Mouse (Mus musculus) heart, adult 2 months (tissue): ENCODE measurements at regions not wholly inside any gene's neighbourhood (a gene's known extent, or its start where the extent isn't known, plus 50 kb on each side); places are given as distances from the start of the nearest gene placed in this dataset.
"Not testable (repeated sequence)": the region's sequence is repeated elsewhere in the genome, so short reads cannot be mapped to it uniquely, and the experiment has no call there.

Experiments used
- DNase-seq, 2 experiments: peaks; one replicate each; pipeline ENCODE4 v3.0.0; 2021
- H3K27ac ChIP-seq: fragments of 200-600 bp; 2 replicates; pipeline ENCODE4 v1.8.1; 2022
- H3K27me3 ChIP-seq: fragments of 200-500 bp; 2 replicates; pipeline ENCODE4 v1.6.1; 2012; ENCODE audit warnings: mild to moderate bottlenecking, low read length, inconsistent platforms, mixed read lengths; ENCODE audit not compliant: control insufficient read depth, insufficient read depth
- H3K36me3 ChIP-seq: fragments of 200-500 bp; 2 replicates; pipeline ENCODE4 v1.6.1; 2012; ENCODE audit warnings: low read length, inconsistent platforms; ENCODE audit not compliant: control insufficient read depth, insufficient read depth
- H3K4me1 ChIP-seq: fragments of 200-500 bp; 2 replicates; pipeline ENCODE4 v1.6.1; 2011; ENCODE audit warnings: low read length; ENCODE audit not compliant: control insufficient read depth, insufficient read depth
- H3K4me3 ChIP-seq: fragments of 200-600 bp; 2 replicates; pipeline ENCODE4 v1.8.1; 2022
- H3K79me2 ChIP-seq: fragments of 200-500 bp; replicated peaks from 2 replicates; pipeline ENCODE4 v1.6.1; 2012; ENCODE audit warnings: mild to moderate bottlenecking, inconsistent platforms, low read length, moderate library complexity, mixed read lengths; ENCODE audit not compliant: control insufficient read depth, insufficient read depth
- H3K9ac ChIP-seq: fragments of 200-500 bp; 2 replicates; pipeline ENCODE4 v1.6.1; 2012; ENCODE audit warnings: low read depth, mild to moderate bottlenecking, control low read depth, inconsistent platforms, low read length, mixed read lengths
- CTCF ChIP-seq: fragments of 200-600 bp; IDR thresholded peaks from 2 replicates; pipeline ENCODE4 v1.8.1; 2022; ENCODE audit warnings: antibody characterized with exemption, mild to moderate bottlenecking, moderate library complexity
- EP300 ChIP-seq: fragments of 200-500 bp; IDR thresholded peaks from 2 replicates; pipeline ENCODE4 v1.6.1; 2011; ENCODE audit warnings: low read depth, low read length, control low read depth; ENCODE audit not compliant: insufficient read depth
- POLR2A ChIP-seq: fragments of 200-500 bp; IDR thresholded peaks from 2 replicates; pipeline ENCODE4 v1.6.1; 2011; ENCODE audit warnings: mild to moderate bottlenecking, low read depth, low read length, control low read depth; ENCODE audit not compliant: insufficient read depth
- WGBS: fragments of 180-500 bp; shearing (Covaris S2); methylation state at CpG from one replicate; pipeline ENCODE4 v1.1.7; 2018; 5-methylcytosine and 5-hydroxymethylcytosine counted together
- intact Hi-C: fragments of 180-260 bp; cut with DNase I; formaldehyde crosslinking; loops from one replicate; pipeline ENCODE4 v1.15.1; 2025

DNA sequence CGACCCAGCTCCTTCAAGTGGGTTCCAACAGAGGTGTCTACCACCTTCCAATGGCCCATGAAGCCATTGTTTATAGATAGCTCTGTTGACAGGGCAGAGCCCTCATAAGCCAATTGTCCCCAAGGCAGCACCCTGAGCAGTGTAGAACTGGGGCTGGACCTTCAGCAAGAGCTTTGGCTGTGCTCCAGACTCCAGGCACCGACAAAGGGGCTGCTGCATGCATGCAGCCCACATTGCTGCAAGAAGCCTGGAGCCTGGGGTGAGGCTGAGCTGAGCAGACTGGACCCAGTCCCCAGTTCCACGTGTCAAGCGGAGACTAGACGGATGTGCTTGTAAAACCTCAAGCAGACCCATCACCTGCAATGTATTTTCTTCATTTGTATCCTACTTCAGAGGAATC is 91.9 kb upstream of the Lemd2 start:
- Histone ChIP-seq H3K36me3 (no peaks in the 10 kb centered on the region), H3K27ac (no peak overlapping the region), H3K27me3 (no peaks in the 10 kb centered on the region), H3K9ac (no peak overlapping the region), H3K4me1 (no peaks in the 10 kb centered on the region), H3K4me3 (no peak overlapping the region), H3K79me2 (no peaks in the 10 kb centered on the region)
- no peak for DNase-seq
- 82% methylated on average over 5 of the region's 5 CpGs for WGBS
- TF ChIP-seq POLR2A (no peak), CTCF (no peak), EP300 (no peak)
- intact Hi-C loops, result no loop called here

DNA sequence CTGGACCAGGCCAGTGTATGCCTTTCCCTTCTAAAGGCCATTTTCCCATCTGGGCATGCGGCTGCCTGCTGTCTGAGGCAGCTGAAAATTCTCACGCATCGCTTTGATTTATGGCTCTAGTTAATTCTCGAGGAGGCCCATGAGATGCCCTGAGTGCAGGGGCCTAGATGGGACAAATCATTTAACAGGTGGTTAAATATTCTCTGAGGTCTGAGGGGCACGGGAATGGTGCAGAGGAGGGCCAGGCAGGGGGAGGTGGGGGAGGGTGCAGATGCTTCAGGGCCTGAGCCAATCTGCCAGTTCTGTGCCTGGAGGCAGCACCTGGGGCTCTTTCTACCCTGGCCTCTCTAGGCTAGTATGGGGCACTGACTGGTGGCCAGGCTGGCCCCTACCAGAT is 89.9 kb upstream of the Lemd2 start:
- H3K79me2 ChIP-seq, result no peaks in the 10 kb centered on the region
- 84% methylated on average over 5 of the region's 5 CpGs for WGBS
- no peak overlapping the region for H3K9ac ChIP-seq
- DNase-seq, result no peak
- H3K27ac ChIP-seq, result no peak overlapping the region
- no peaks in the 10 kb centered on the region for H3K36me3 ChIP-seq
- no peak overlapping the region for H3K4me3 ChIP-seq
- no peaks in the 10 kb centered on the region for H3K27me3 ChIP-seq
- H3K4me1 ChIP-seq, result no peaks in the 10 kb centered on the region
- intact Hi-C loops, result no loop called here
- TF ChIP-seq EP300 (no peak), CTCF (no peak), POLR2A (no peak)

DNA sequence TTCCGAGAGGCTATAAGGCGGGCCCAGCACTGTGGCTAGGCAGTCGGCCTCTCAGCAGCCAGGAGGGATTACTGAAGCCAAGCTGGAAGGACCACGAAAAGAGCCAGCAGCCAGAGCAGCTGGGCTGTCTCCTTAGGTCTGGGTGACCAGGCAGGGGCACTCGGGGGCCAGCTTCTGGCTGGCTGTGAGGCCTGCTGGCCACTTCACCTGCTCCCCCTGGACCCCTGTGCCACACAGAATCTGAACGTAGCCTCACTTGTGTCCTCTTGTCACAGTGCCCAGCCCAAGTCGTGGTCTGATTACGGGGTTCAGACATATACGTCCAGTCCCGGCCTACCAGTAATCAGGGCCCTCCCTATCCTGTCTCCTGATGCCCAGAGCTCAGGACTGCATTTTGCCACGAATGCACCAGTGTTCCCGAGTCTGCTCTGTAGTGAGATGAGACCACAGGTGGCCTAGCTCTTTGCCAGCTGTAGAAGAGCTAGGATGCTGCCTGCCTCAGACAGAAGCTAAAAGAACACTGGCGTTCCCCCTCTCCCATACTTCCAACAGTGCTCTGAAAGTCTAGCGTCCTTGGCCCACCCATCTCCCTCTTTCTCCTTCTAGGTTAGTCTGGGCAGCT is 89.4 kb upstream of the Lemd2 start:
- intact Hi-C loops, result no loop called here
- peak in 1 of 2 experiments; percentile 19 for DNase-seq
- no peaks in the 10 kb centered on the region for H3K36me3 ChIP-seq
- TF ChIP-seq POLR2A (no peak), EP300 (no peak), CTCF (no peak)
- H3K4me1 ChIP-seq, result no peaks in the 10 kb centered on the region
- no peak overlapping the region for H3K9ac ChIP-seq
- no peak overlapping the region for H3K4me3 ChIP-seq
- H3K27me3 ChIP-seq, result no peaks in the 10 kb centered on the region
- H3K27ac ChIP-seq, result no peak overlapping the region
- 77% methylated on average over 14 of the region's 14 CpGs for WGBS
- no peaks in the 10 kb centered on the region for H3K79me2 ChIP-seq

DNA sequence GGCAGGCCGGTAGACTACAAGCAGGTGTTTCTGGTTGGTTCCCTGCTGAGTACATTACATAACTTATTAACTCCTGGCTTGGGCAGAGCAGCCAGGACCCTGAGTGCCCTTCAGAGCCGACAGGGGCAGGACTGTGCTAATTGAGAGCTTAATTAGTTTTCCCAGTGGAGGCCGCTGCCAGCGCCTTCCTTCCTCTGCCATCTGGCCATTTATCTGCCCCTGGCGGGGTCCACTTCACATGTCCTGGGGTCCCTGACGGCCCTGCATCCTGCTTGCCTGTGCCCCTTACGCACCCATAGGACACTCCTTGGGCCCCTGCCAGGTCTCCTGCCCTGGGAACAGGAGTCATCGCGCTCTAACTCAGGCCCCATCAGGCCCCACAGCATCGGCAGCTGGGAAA is 87.4 kb upstream of the Lemd2 start:
- intact Hi-C loops, result no loop called here
- Histone ChIP-seq H3K4me3 (no peak overlapping the region), H3K27me3 (no peaks in the 10 kb centered on the region), H3K79me2 (no peaks in the 10 kb centered on the region), H3K36me3 (no peaks in the 10 kb centered on the region), H3K9ac (no peak overlapping the region), H3K27ac (no peak overlapping the region), H3K4me1 (no peaks in the 10 kb centered on the region)
- TF ChIP-seq POLR2A (no peak), EP300 (no peak), CTCF (no peak)
- WGBS, result 84% methylated on average over 10 of the region's 10 CpGs
- peak in 1 of 2 experiments; percentile 20 for DNase-seq

DNA sequence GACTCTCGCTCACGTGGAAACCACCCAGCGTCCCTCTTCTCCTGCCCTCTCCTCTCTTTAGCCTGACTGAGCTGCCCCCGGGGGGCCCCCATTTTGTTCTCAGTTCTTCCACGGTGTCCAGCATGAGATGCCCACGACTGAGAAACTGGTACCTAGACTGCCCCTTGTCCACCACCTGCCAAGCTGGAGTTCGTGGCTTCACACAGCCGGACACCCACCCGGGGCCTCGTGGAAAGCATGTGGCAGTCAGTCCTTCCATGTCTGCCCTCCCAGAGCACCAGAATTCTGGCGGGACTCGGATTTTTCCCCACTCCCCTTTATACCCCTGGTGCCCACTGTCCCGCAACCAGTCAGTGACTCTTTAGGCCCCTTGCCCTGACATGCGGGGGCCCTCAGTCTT is 86.9 kb upstream of the Lemd2 start:
- Histone ChIP-seq H3K9ac (no peak overlapping the region), H3K27ac (no peak overlapping the region), H3K4me3 (no peak overlapping the region), H3K36me3 (no peaks in the 10 kb centered on the region), H3K79me2 (no peaks in the 10 kb centered on the region), H3K4me1 (no peaks in the 10 kb centered on the region), H3K27me3 (no peaks in the 10 kb centered on the region)
- TF ChIP-seq POLR2A, result no peak
- TF ChIP-seq EP300, result no peak
- TF ChIP-seq CTCF, result no peak
- intact Hi-C loops, result no loop called here
- WGBS, result 95% methylated on average over 14 of the region's 14 CpGs
- peak in 1 of 2 experiments; percentile 23 for DNase-seq

DNA sequence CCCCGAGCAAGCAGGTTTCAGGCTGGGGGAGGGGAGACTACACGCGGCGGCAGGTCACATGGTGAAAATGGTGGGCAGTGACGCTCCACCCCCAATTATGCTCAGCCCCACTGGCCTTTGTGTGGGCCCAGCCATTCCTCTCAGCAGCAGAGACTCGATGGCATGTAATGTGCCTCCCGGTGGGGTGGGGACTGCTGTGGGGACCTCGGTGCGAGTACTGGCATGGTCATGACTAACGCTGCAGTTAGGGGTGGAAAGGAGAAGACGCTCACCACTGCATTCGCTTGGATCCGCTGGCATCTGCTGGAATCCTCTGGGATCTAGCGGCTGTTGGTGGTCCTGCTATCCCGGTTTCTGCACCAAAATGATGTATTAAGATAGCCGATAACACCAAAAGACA is 86.0 kb upstream of the Lemd2 start:
- WGBS, result 94% methylated on average over 16 of the region's 16 CpGs

DNA sequence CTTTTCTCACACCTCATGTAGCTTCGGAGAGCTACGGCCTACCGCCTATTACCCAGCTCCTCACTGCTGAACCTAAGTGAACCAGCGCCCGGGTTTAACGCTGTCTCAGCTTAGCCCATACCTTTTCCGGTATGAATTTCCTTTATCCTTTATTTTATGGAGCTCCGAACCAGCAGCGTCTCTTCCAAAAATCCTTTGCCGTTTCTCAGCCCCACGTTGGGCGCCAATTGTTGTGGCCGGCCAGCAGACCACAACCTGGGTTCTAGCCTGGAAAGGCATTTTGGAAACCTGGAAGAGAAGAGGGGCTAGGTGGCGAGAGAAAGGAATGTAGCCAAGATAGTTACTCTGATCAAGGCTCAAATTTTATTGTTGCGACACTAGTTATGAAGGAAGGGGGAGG is 85.5 kb upstream of the Lemd2 start:
- DNase-seq, result peak in 1 of 2 experiments; percentile 11
- H3K36me3 ChIP-seq, H3K27me3 ChIP-seq, H3K9ac ChIP-seq, H3K79me2 ChIP-seq, H3K4me3 ChIP-seq, H3K4me1 ChIP-seq, intact Hi-C loops, H3K27ac ChIP-seq: not testable (repeated sequence)
- 96% methylated on average over 14 of the region's 15 CpGs for WGBS

More for the DNA sequence above, 86.0 kb upstream of the Lemd2 start:
- no peak overlapping the region for H3K9ac ChIP-seq
- H3K79me2 ChIP-seq, result no peaks in the 10 kb centered on the region
- intact Hi-C loops, result no loop called here
- no peak overlapping the region for H3K4me3 ChIP-seq
- peak in 1 of 2 experiments; percentile 18 for DNase-seq
- no peak overlapping the region for H3K27ac ChIP-seq
- H3K27me3 ChIP-seq, result no peaks in the 10 kb centered on the region
- H3K4me1 ChIP-seq, result no peaks in the 10 kb centered on the region
- TF ChIP-seq CTCF (no peak), POLR2A (no peak), EP300 (no peak)
- no peaks in the 10 kb centered on the region for H3K36me3 ChIP-seq

DNA sequence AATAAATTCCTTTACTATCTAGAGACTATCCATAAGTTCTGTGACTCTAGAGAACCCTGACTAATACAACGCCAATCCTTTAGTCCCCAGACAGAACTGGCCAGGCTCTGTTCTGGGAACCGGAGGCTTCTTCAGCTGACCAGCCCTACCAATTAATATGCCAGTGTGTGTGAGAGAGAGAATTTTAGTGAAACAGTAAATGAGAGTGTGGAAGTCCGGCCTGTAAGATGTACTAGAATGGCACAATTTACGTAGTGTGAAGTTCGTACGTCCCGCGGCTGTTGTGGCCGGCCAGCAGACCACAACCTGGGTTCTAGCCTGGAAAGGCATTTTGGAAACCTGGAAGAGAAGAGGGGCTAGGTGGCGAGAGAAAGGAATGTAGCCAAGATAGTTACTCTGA is 83.7 kb upstream of the Lemd2 start:
- H3K9ac ChIP-seq, H3K27me3 ChIP-seq, H3K4me3 ChIP-seq, intact Hi-C loops, H3K4me1 ChIP-seq, H3K36me3 ChIP-seq, H3K27ac ChIP-seq, H3K79me2 ChIP-seq: not testable (repeated sequence)
- 98% methylated on average over 10 of the region's 10 CpGs for WGBS
- DNase-seq, result peak in 1 of 2 experiments; percentile 8
